Mouse (Mus musculus): Measurements from ENCODE around the gene Frrs1. TPM values are rescaled to one million over a fixed set of nuclear protein-coding genes. Genes with fewer than 3 reads are reported as not detected.

Gene Frrs1
- polyA plus RNA-seq, 1 experiment: 49.7 TPM

DNA sequence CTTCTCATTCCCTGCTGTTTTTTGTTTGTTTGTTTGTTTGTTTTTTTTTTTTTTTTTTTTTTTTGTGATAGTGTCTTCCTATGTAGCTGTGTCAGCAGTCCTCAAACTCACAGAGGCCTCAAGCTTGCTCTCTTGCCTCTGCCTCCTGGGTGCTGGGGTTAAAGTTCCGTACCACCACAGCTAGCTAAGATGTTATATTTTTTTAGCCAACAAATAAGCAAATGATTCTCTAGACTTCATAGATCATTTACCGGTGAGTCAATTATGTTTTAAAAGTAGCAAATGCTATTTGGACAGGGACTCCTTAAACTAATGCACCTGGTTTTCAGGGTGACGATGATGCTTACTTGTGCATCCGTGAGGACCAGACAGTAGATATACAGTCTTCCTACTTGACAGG lies 31.3 kb downstream of the Frrs1 start:
- Histone ChIP-seq H3K27me3 (replicated peaks; ENCODE audit: control insufficient read depth, insufficient read depth, low read length) (no peaks in the 10 kb centered on the region), H3K4me1 (ENCODE audit: control insufficient read depth, insufficient read depth, low read length) (peaks cover 5% of the 10 kb centered on the region; the same call in 1 of the 2 replicates), H3K36me3 (ENCODE audit: control insufficient read depth, insufficient read depth, low read length) (peaks cover 3% of the 10 kb centered on the region; the same call in 1 of the 2 replicates), H3K4me3 (ENCODE audit: insufficient read depth, low read depth, low read length) (peak overlapping the region; percentile 28; the same call in 1 of the 2 replicates), H3K27ac (ENCODE audit: insufficient read depth, low read depth, low read length) (peak overlapping the region; percentile 93)
- TF ChIP-seq POLR2A (IDR thresholded peaks at IDR 0.05; ENCODE audit: low read depth, low read length) (no peak), CTCF (conservative IDR thresholded peaks at IDR 0.05; ENCODE audit: insufficient read depth, insufficient read length, low read depth, low read length) (no peak)
- DNase-seq: peak; percentile 87
- WGBS: 57% methylated on average over 4 of the region's 4 CpGs

GRCm38 (mm10) chr3:116891436-116892205 lies 32.4 kb downstream of the Frrs1 start:
- peaks cover 5% of the 10 kb centered on the region; the same call in 1 of the 2 replicates for H3K4me1 ChIP-seq (ENCODE audit: control insufficient read depth, insufficient read depth, low read length)
- peak; percentile 73 for DNase-seq
- H3K27ac ChIP-seq (ENCODE audit: insufficient read depth, low read depth, low read length): peak overlapping the region; percentile 93
- no peaks in the 10 kb centered on the region; the same call in 1 of the 2 replicates for H3K36me3 ChIP-seq (ENCODE audit: control insufficient read depth, insufficient read depth, low read length)
- TF ChIP-seq CTCF (conservative IDR thresholded peaks at IDR 0.05; ENCODE audit: insufficient read depth, insufficient read length, low read depth, low read length) (no peak), POLR2A (IDR thresholded peaks at IDR 0.05; ENCODE audit: low read depth, low read length) (no peak)
- H3K4me3 ChIP-seq (ENCODE audit: insufficient read depth, low read depth, low read length): no peak overlapping the region
- 79% methylated on average over 17 of the region's 17 CpGs for WGBS
- H3K27me3 ChIP-seq (replicated peaks; ENCODE audit: control insufficient read depth, insufficient read depth, low read length): no peaks in the 10 kb centered on the region

- H3K4me1 ChIP-seq (ENCODE audit: control insufficient read depth, insufficient read depth, low read length): peaks cover 5% of the 10 kb centered on the region; the same call in 1 of the 2 replicates
- DNase-seq: no peak
- H3K4me3 ChIP-seq (ENCODE audit: insufficient read depth, low read depth, low read length): no peak overlapping the region
- no peaks in the 10 kb centered on the region; the same call in 1 of the 2 replicates for H3K36me3 ChIP-seq (ENCODE audit: control insufficient read depth, insufficient read depth, low read length)
- H3K27ac ChIP-seq (ENCODE audit: insufficient read depth, low read depth, low read length): peak overlapping the region; percentile 93
- WGBS: 95% methylated on average over 6 of the region's 6 CpGs
- no peaks in the 10 kb centered on the region for H3K27me3 ChIP-seq (replicated peaks; ENCODE audit: control insufficient read depth, insufficient read depth, low read length)
- TF ChIP-seq CTCF (conservative IDR thresholded peaks at IDR 0.05; ENCODE audit: insufficient read depth, insufficient read length, low read depth, low read length) (no peak), POLR2A (IDR thresholded peaks at IDR 0.05; ENCODE audit: low read depth, low read length) (no peak)
These were observed 32.9 kb downstream of the Frrs1 start for GRCm38 (mm10) chr3:116892206-116892563.

GRCm38 (mm10) chr3:116892872-116893271 lies 33.6 kb downstream of the Frrs1 start:
- peak; percentile 96 for DNase-seq
- TF ChIP-seq POLR2A (IDR thresholded peaks at IDR 0.05; ENCODE audit: low read depth, low read length) (peak; percentile 67), CTCF (conservative IDR thresholded peaks at IDR 0.05; ENCODE audit: insufficient read depth, insufficient read length, low read depth, low read length) (0 out of 2 replicates have a peak, but pooled peaks have one; percentile 0)
- WGBS: 50% methylated on average over 9 of the region's 9 CpGs
- Histone ChIP-seq H3K36me3 (ENCODE audit: control insufficient read depth, insufficient read depth, low read length) (no peaks in the 10 kb centered on the region), H3K4me1 (ENCODE audit: control insufficient read depth, insufficient read depth, low read length) (peaks cover 5% of the 10 kb centered on the region; the same call in 1 of the 2 replicates), H3K4me3 (ENCODE audit: insufficient read depth, low read depth, low read length) (no peak overlapping the region), H3K27me3 (replicated peaks; ENCODE audit: control insufficient read depth, insufficient read depth, low read length) (no peaks in the 10 kb centered on the region), H3K27ac (ENCODE audit: insufficient read depth, low read depth, low read length) (peak overlapping the region; percentile 93; the same call in 1 of the 2 replicates)

GRCm38 (mm10) chr3:116904158-116904557 lies 44.9 kb downstream of the Frrs1 start:
- Histone ChIP-seq H3K36me3 (ENCODE audit: control insufficient read depth, insufficient read depth, low read length) (no peaks in the 10 kb centered on the region; the same call in 1 of the 2 replicates), H3K27ac (ENCODE audit: insufficient read depth, low read depth, low read length) (no peak overlapping the region), H3K4me1 (ENCODE audit: control insufficient read depth, insufficient read depth, low read length) (no peaks in the 10 kb centered on the region), H3K4me3 (ENCODE audit: insufficient read depth, low read depth, low read length) (no peak overlapping the region), H3K27me3 (replicated peaks; ENCODE audit: control insufficient read depth, insufficient read depth, low read length) (no peaks in the 10 kb centered on the region)
- DNase-seq: peak; percentile 56
- TF ChIP-seq POLR2A (IDR thresholded peaks at IDR 0.05; ENCODE audit: low read depth, low read length) (no peak), CTCF (conservative IDR thresholded peaks at IDR 0.05; ENCODE audit: insufficient read depth, insufficient read length, low read depth, low read length) (peak; percentile 63)
- 26% methylated on average over 6 of the region's 6 CpGs for WGBS

- Histone ChIP-seq H3K4me3 (ENCODE audit: insufficient read depth, low read depth, low read length) (no peak overlapping the region), H3K36me3 (ENCODE audit: control insufficient read depth, insufficient read depth, low read length) (no peaks in the 10 kb centered on the region; the same call in 1 of the 2 replicates), H3K27ac (ENCODE audit: insufficient read depth, low read depth, low read length) (no peak overlapping the region), H3K27me3 (replicated peaks; ENCODE audit: control insufficient read depth, insufficient read depth, low read length) (no peaks in the 10 kb centered on the region), H3K4me1 (ENCODE audit: control insufficient read depth, insufficient read depth, low read length) (no peaks in the 10 kb centered on the region)
- no peak for DNase-seq
- 86% methylated on average over 16 of the region's 16 CpGs for WGBS
- TF ChIP-seq CTCF (conservative IDR thresholded peaks at IDR 0.05; ENCODE audit: insufficient read depth, insufficient read length, low read depth, low read length) (no peak), POLR2A (IDR thresholded peaks at IDR 0.05; ENCODE audit: low read depth, low read length) (no peak)
These were observed 46.6 kb downstream of the Frrs1 start for GRCm38 (mm10) chr3:116905898-116906297.

DNA sequence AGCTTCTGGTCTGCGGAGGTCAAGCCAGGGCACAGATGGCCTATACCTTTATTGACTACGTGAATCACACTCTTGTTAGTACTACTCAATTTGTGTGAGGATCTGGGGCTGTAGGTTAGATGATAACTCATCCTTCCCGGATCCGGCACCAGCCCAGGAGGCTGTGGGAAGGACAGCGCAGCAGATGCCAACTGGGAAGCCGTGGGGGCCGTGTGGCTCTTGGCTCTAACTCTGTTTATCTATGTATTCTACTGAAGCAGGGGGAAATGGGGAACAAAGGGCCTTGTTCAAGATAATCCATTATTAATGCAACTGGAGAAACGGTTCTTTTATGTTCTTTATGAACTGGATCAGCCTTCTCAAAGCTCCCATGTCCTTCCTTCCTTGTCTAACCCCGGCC lies 47.3 kb downstream of the Frrs1 start:
- 79% methylated on average over 9 of the region's 9 CpGs for WGBS

More for the DNA sequence above, 47.3 kb downstream of the Frrs1 start:
- Histone ChIP-seq H3K27ac (ENCODE audit: insufficient read depth, low read depth, low read length) (no peak overlapping the region), H3K4me3 (ENCODE audit: insufficient read depth, low read depth, low read length) (no peak overlapping the region), H3K36me3 (ENCODE audit: control insufficient read depth, insufficient read depth, low read length) (no peaks in the 10 kb centered on the region; the same call in 1 of the 2 replicates), H3K27me3 (replicated peaks; ENCODE audit: control insufficient read depth, insufficient read depth, low read length) (no peaks in the 10 kb centered on the region), H3K4me1 (ENCODE audit: control insufficient read depth, insufficient read depth, low read length) (no peaks in the 10 kb centered on the region)
- TF ChIP-seq CTCF (conservative IDR thresholded peaks at IDR 0.05; ENCODE audit: insufficient read depth, insufficient read length, low read depth, low read length) (no peak), POLR2A (IDR thresholded peaks at IDR 0.05; ENCODE audit: low read depth, low read length) (no peak)
- no peak for DNase-seq
